Mouse (Mus musculus): Measurements from ENCODE around the gene Gstm1.

GRCm38 (mm10) chr3:108061420-108061819 lies 43.6 kb upstream of the Gstm1 start:
- TF ChIP-seq CTCF (IDR thresholded peaks at IDR 0.05; ENCODE audit: low read depth, low read length) (peak; percentile 84), GATA1 (IDR thresholded peaks at IDR 0.05; ENCODE audit: borderline replicate concordance, low read length) (no peak)

Measured in G1E (cell line).